30 mouse cellular contexts compared by ENCODE assay signal in genomic region chr9:96404312-96404711, GRCm38 (mm10). TPM values are rescaled to one million over a fixed set of nuclear protein-coding genes. Genes with fewer than 3 reads are reported as not detected.
DNase-seq lines count a peak whose midpoint lies in the region; ATAC-seq and TF ChIP-seq lines count a peak whose summit lies in the region.
"Had no signal": no experiment of that assay in that cellular context is flagged by ENCODE, and none has a peak within 500 bp of the region (broad histone marks: within the 10 kb centered on the region; RNA-seq: fewer than 3 reads in every experiment).

No protein-coding gene starts in this region.

- H3K4me1 ChIP-seq in liver, adult 2 months (ENCODE audit: control insufficient read depth, insufficient read depth, low read length), result no peaks in the 10 kb centered on the region
- 0 out of 2 replicates have a peak, but pooled peaks cover 3% of the 10 kb centered on the region for H3K4me1 ChIP-seq in liver, embryonic 11.5 days (replicated peaks; ENCODE audit: control insufficient read depth, insufficient read depth, low read length)
- H3K4me1 ChIP-seq in lung, adult 2 months (ENCODE audit: control insufficient read depth, insufficient read depth, low read length), result no peaks in the 10 kb centered on the region
- H3K4me1 ChIP-seq in stomach, embryonic 16.5 days (ENCODE audit: control insufficient read depth, insufficient read depth, low read length), result no peaks in the 10 kb centered on the region; the same call in 1 of the 2 replicates
- H3K4me1 ChIP-seq in hindbrain, embryonic 14.5 days (replicated peaks; ENCODE audit: control insufficient read depth, insufficient read depth, low read length), result no peaks in the 10 kb centered on the region
- H3K4me1 ChIP-seq: heart, embryonic 15.5 days; midbrain, embryonic 13.5 days; stomach, embryonic 15.5 days had no signal

- no peak overlapping the region for H3K27ac ChIP-seq in liver, adult 2 months (replicated peaks; ENCODE audit: insufficient read depth, low read depth, low read length)
- no peak overlapping the region for H3K27ac ChIP-seq in liver, embryonic 11.5 days (ENCODE audit: low read depth, low read length)
- peak overlapping the region; percentile 42; the same call in 1 of the 2 replicates for H3K27ac ChIP-seq in stomach, embryonic 16.5 days (ENCODE audit: low read length)
- H3K27ac ChIP-seq in hindbrain, embryonic 14.5 days, result no peak overlapping the region
- H3K27ac ChIP-seq: embryonic facial prominence, embryonic 13.5 days; forebrain, embryonic 12.5 days; heart, embryonic 10.5 days; heart, embryonic 15.5 days; kidney, embryonic 15.5 days; macrophage; midbrain, embryonic 13.5 days; stomach, embryonic 15.5 days had no signal

- no peak for TF ChIP-seq POLR2A in liver, adult 2 months (IDR thresholded peaks at IDR 0.05; ENCODE audit: extremely low read depth, insufficient read depth, low read length)
- no peak for TF ChIP-seq POLR2A in lung, adult 2 months (IDR thresholded peaks at IDR 0.05; ENCODE audit: borderline replicate concordance, extremely low read depth, low read depth, low read length)

- H3K4me2 ChIP-seq in liver, embryonic 11.5 days, result no peak overlapping the region
- no peak overlapping the region for H3K4me2 ChIP-seq in stomach, embryonic 16.5 days (ENCODE audit: low read depth, low read length)
- H3K4me2 ChIP-seq in hindbrain, embryonic 14.5 days (replicated peaks), result no peak overlapping the region
- H3K4me2 ChIP-seq: embryonic facial prominence, embryonic 13.5 days; forebrain, embryonic 12.5 days; heart, embryonic 15.5 days; kidney, embryonic 15.5 days; midbrain, embryonic 13.5 days; stomach, embryonic 15.5 days had no signal

- 50% methylated on average over 3 of the region's 3 CpGs for WGBS in liver, adult 2 months
- 88% methylated on average over 3 of the region's 3 CpGs for WGBS in liver, embryonic 11.5 days
- WGBS in lung, adult 2 months, result 71% methylated on average over 3 of the region's 3 CpGs
- WGBS in stomach, embryonic 16.5 days, result 76% methylated on average over 3 of the region's 3 CpGs
- 95% methylated on average over 3 of the region's 3 CpGs for WGBS in hindbrain, embryonic 14.5 days

- no peak for TF ChIP-seq CTCF in liver, adult 2 months (IDR thresholded peaks at IDR 0.05; ENCODE audit: low read depth, low read length)
- no peak for TF ChIP-seq CTCF in lung, adult 2 months (IDR thresholded peaks at IDR 0.05; ENCODE audit: insufficient read depth, low read length)

- H3K36me3 ChIP-seq in liver, adult 2 months (ENCODE audit: control insufficient read depth, insufficient read depth, low read length), result no peaks in the 10 kb centered on the region
- H3K36me3 ChIP-seq in liver, embryonic 11.5 days (ENCODE audit: control insufficient read depth, insufficient read depth, low read length), result no peaks in the 10 kb centered on the region
- no peaks in the 10 kb centered on the region for H3K36me3 ChIP-seq in stomach, embryonic 16.5 days (ENCODE audit: control insufficient read depth, insufficient read depth, low read length)
- H3K36me3 ChIP-seq in hindbrain, embryonic 14.5 days (replicated peaks; ENCODE audit: control insufficient read depth, insufficient read depth), result no peaks in the 10 kb centered on the region
- H3K36me3 ChIP-seq: embryonic facial prominence, embryonic 13.5 days; forebrain, embryonic 12.5 days; G1E; heart, embryonic 10.5 days; heart, embryonic 15.5 days; kidney, embryonic 15.5 days; midbrain, embryonic 13.5 days; stomach, embryonic 15.5 days had no signal

- peak; percentile 49 for DNase-seq in liver, adult 2 months (ENCODE audit: extremely low read depth, low read depth, low spot score)
- DNase-seq in liver, embryonic 11.5 days (ENCODE audit: low spot score), result no peak
- DNase-seq in lung, adult 2 months, result peak; percentile 51
- peak; percentile 54 for DNase-seq in lung, postnatal 10 days
- DNase-seq in embryo, embryonic 9.5 days (ENCODE audit: extremely low spot score), result no peak
- DNase-seq in kidney, postnatal 14 days, result no peak
- no peak for DNase-seq in hindbrain, embryonic 14.5 days (ENCODE audit: low spot score)
- DNase-seq: adrenal gland, postnatal 10 days; cerebellum, adult 8-10 months; cerebellum, postnatal 36 days; forebrain, postnatal 0 days; gastrocnemius, postnatal 14 days; kidney, adult 18-20 months; kidney, postnatal 36 days; layer of hippocampus, postnatal 36 days; liver; right cerebral cortex, postnatal 14 days; thymus, adult 2 months; thymus, postnatal 36 days had no signal

- no peak for ATAC-seq in liver, embryonic 11.5 days (replicated peaks; ENCODE audit: low FRiP score)
- 0 out of 2 replicates have a peak, but pooled peaks have one; percentile 56 for ATAC-seq in stomach, embryonic 16.5 days (ENCODE audit: insufficient read depth, low FRiP score)
- ATAC-seq in hindbrain, embryonic 14.5 days (ENCODE audit: low FRiP score), result no peak
- ATAC-seq: forebrain, postnatal 0 days; midbrain, embryonic 13.5 days had no signal

- no peaks in the 10 kb centered on the region for H3K79me2 ChIP-seq in liver, adult 2 months (ENCODE audit: control insufficient read depth, insufficient read depth, low read length)

- no peaks in the 10 kb centered on the region for H3K9me3 ChIP-seq in liver, embryonic 11.5 days (ENCODE audit: control insufficient read depth, low read length)
- H3K9me3 ChIP-seq in stomach, embryonic 16.5 days (replicated peaks; ENCODE audit: control insufficient read depth, low read length), result no peaks in the 10 kb centered on the region
- H3K9me3 ChIP-seq in hindbrain, embryonic 14.5 days (ENCODE audit: control insufficient read depth, low read length), result no peaks in the 10 kb centered on the region
- H3K9me3 ChIP-seq: embryonic facial prominence, embryonic 13.5 days; forebrain, embryonic 12.5 days; G1E; heart, embryonic 10.5 days; heart, embryonic 15.5 days; kidney, embryonic 15.5 days; midbrain, embryonic 13.5 days; stomach, embryonic 15.5 days had no signal

- H3K4me3 ChIP-seq in liver, adult 2 months (ENCODE audit: insufficient read depth, low read depth, low read length), result no peak overlapping the region
- H3K4me3 ChIP-seq in liver, embryonic 11.5 days (ENCODE audit: low read depth, low read length), result no peak overlapping the region
- no peak overlapping the region for H3K4me3 ChIP-seq in lung, adult 2 months (replicated peaks; ENCODE audit: extremely low read depth, low read depth, low read length)
- H3K4me3 ChIP-seq in stomach, embryonic 16.5 days (replicated peaks; ENCODE audit: low read length), result no peak overlapping the region
- no peak overlapping the region for H3K4me3 ChIP-seq in hindbrain, embryonic 14.5 days (replicated peaks; ENCODE audit: low read length)
- H3K4me3 ChIP-seq: embryonic facial prominence, embryonic 13.5 days; erythroblast, embryonic 14.5 days; forebrain, embryonic 12.5 days; heart, embryonic 10.5 days; heart, embryonic 15.5 days; kidney, embryonic 15.5 days; midbrain, embryonic 13.5 days; stomach, embryonic 15.5 days had no signal

- H3K27me3 ChIP-seq in liver, adult 2 months (ENCODE audit: control insufficient read depth, insufficient read depth, low read length), result no peaks in the 10 kb centered on the region
- no peaks in the 10 kb centered on the region for H3K27me3 ChIP-seq in liver, embryonic 11.5 days (replicated peaks; ENCODE audit: control insufficient read depth, insufficient read depth, low read length)
- H3K27me3 ChIP-seq in stomach, embryonic 16.5 days (ENCODE audit: control insufficient read depth, insufficient read depth, low read length), result no peaks in the 10 kb centered on the region
- H3K27me3 ChIP-seq in hindbrain, embryonic 14.5 days (ENCODE audit: control insufficient read depth, insufficient read depth, low read length), result no peaks in the 10 kb centered on the region
- H3K27me3 ChIP-seq: embryonic facial prominence, embryonic 13.5 days; heart, embryonic 15.5 days; kidney, embryonic 15.5 days; midbrain, embryonic 13.5 days; stomach, embryonic 15.5 days had no signal

- no peak overlapping the region for H3K9ac ChIP-seq in liver, adult 2 months (ENCODE audit: low read depth, low read length)
- H3K9ac ChIP-seq in liver, embryonic 11.5 days (ENCODE audit: low read depth, low read length), result no peak overlapping the region
- no peak overlapping the region for H3K9ac ChIP-seq in stomach, embryonic 16.5 days (ENCODE audit: low read length)
- no peak overlapping the region for H3K9ac ChIP-seq in hindbrain, embryonic 14.5 days
- H3K9ac ChIP-seq: embryonic facial prominence, embryonic 13.5 days; forebrain, embryonic 12.5 days; forebrain, postnatal 0 days; heart, embryonic 15.5 days; kidney, embryonic 15.5 days; midbrain, embryonic 13.5 days; stomach, embryonic 15.5 days had no signal

RNA-seq across cellular contexts. Expression of gene Atp1b3, which starts 40.1 kb away (rescaled TPM):
- total RNA-seq in liver, adult 2 months (2014; rRNA removed), result 22.3 and 28.0 TPM in 2 replicates
- polyA plus RNA-seq in liver, adult 2 months (2012; rRNA removed), result 13.5 and 14.7 TPM in 2 replicates
- polyA plus RNA-seq in liver, embryonic 11.5 days (2014; fragmentation: Nextera tagmentation; extraction: Ambion mirVana), result 137 and 144 TPM in 2 replicates
- 98.2 and 101 TPM in 2 replicates for polyA plus RNA-seq in lung, adult 2 months (2012; rRNA removed)
- 165 and 167 TPM in 2 replicates for polyA plus RNA-seq in stomach, embryonic 16.5 days (2015; fragmentation: Nextera tagmentation; extraction: Ambion mirVana)
- polyA plus RNA-seq in hindbrain, embryonic 14.5 days (2014; fragmentation: Nextera tagmentation; extraction: Ambion mirVana), result 181 and 197 TPM in 2 replicates

Comparison
In these comparisons a context has a peak if more than half of its experiments do, and no peak if none do; other contexts are left out.
1. DNase-seq: peak in liver, adult 2 months (single experiment), lung, adult 2 months (single experiment) and lung, postnatal 10 days (single experiment); none in liver, embryonic 11.5 days (single experiment), embryo, embryonic 9.5 days (single experiment), kidney, postnatal 14 days (single experiment) and hindbrain, embryonic 14.5 days (single experiment).